Mouse (Mus musculus) CD8-positive naive resting alpha-beta T cell, adult 2 months (primary cell): ENCODE measurements around the gene Ndufb8.

Experiments used
- DNase-seq, 2 experiments: peaks; one replicate each; pipeline ENCODE4 v3.0.0; 2022; ENCODE audit warnings: low read depth in 2 of 2, low spot score in 2 of 2

Gene Ndufb8

DNA sequence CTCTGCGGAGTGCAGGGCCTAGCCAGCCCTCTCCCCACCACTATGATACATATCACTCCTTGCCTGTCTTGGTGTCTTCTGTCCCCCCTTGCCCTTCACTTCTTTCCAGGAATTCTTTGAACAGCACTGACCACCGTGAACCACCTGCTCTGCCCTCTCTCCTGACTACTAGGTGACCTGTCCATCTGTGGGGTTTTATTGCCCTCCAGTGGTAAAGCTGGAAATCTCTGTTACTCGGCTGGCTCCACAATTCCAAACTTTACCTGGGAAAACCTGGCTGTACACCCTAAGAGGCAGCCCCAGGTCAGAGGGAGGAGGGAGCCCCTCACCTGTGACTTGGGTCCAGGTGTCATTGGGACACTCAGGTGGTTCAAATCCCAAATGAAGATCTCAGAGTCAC is 19.9 kb downstream of the Ndufb8 start:
- DNase-seq: no peak

DNA sequence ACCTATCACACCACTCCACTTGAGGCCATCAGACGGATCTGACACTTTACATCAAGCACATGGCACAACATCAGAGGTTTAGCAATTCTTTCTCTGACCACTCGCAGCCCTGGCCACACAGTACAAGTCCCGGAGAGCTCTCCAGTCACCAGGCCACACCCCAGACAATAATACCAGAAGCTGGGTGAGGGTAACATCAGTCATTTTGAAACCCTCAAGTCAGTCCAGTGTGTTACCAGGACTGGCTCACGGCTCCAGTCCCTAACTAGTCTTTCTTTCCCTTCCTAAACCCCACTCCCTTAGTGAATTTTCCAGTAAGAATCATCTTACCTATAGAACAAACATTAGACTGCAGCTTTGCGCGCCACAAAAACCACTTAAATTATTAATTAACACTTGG is 25.2 kb downstream of the Ndufb8 start:
- no peak for DNase-seq

DNA sequence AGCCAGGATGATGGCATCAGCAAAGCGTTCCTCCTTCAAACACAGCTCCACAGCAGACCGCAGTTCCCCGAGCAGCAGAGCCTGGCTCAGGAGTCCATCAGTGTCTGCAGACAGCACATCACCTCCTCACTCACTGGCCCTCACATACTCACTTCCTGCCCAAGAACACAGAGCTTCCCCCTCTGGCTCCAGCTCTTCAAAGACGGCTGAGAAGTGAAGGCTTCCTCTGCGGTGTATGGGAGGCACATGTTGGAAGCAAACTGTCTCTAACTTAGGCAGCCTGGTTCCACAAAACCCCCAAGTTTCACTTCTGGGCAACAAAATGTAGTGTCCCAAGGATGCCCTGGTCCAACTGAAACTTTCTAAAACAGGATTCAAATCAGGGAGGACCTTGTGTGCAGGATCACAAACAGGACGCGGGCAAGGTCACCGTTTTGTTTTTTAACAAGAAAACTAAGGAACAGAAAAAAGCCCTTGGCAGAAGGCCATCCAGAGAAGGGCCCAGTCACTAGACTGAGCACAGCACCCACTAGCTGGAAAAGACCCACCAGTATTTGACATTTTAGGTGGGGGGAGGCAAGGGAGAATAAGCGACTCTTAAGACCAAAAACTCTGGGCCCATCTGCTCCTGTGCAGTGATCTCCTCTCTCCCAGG is 29.6 kb downstream of the Ndufb8 start:
- DNase-seq: no peak

DNA sequence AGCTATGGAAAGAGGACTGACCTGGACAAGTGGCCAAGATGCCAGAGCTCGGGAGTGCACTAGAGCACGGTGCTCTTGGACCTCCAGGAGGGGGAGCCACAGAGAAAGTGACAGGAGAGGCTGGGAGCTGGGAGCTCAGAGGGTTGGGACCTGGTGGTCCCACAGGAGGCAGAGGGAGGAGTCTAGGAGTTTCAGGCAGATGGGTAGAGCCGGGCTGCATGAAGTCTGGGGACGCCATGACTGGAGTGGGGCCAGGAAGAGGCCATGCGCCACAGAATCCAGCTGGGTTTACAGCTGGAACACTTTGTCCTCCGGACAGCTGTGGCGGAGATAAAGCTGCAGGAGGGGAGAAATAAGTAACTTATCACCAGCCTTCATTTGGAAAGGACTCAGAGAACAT is 36.1 kb downstream of the Ndufb8 start:
- no peak for DNase-seq

DNA sequence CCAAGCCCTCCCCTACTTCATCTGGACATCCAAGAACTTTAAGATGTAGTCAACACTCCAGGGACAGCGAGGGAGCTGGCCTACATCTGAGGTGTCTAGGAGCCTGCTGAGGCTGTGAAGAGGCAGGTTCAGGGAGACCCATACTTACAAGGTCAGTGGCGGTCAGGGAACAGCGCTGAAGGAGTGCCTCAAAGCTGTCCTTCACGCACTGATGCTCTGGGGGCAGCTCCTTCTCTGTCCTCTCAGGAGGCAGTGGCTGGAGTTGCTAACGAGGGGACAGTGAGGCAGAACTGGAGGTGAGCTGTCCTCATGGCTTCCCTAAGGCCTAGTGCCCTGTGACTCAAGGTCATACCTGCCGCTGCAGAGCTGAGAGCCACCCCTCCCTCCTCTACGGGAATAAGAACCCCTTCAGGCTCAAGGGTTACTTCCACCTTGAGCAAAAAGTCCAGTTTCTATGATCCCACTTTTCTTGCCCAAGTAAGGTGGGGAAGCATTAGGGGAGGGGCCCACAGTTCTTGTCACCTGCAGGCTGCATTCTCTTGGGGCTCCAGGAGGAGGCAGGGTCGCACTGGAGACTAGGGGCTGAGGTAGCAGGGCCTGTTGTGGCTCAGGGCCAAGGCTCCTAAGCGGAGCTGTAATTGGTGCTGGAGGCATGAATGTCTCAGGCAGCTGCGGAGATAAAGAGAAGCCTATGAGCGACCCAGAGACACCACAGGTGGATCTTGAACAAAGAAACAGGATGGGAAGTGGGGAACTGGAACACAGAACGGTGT is 37.1 kb downstream of the Ndufb8 start:
- no peak for DNase-seq

DNA sequence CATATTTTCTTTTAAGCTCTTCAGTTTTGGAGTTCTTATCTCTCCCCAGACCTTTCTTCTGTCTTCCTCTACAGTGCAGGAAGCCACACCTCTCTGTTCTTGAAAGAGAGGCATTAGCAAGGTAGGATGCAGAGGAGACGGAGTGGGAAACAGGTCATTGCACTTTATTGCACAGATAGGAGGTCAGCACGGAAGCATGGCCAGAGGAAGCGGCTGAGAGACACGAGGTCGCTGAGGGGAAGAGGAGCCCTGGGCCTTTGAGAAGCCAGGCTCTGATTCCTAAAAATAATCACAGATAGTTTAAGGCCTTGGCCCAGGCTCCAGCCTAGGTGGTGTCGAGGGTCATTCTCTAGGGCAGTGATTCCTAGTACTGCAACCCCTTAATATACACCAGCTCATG is 39.5 kb downstream of the Ndufb8 start:
- DNase-seq: no peak

DNA sequence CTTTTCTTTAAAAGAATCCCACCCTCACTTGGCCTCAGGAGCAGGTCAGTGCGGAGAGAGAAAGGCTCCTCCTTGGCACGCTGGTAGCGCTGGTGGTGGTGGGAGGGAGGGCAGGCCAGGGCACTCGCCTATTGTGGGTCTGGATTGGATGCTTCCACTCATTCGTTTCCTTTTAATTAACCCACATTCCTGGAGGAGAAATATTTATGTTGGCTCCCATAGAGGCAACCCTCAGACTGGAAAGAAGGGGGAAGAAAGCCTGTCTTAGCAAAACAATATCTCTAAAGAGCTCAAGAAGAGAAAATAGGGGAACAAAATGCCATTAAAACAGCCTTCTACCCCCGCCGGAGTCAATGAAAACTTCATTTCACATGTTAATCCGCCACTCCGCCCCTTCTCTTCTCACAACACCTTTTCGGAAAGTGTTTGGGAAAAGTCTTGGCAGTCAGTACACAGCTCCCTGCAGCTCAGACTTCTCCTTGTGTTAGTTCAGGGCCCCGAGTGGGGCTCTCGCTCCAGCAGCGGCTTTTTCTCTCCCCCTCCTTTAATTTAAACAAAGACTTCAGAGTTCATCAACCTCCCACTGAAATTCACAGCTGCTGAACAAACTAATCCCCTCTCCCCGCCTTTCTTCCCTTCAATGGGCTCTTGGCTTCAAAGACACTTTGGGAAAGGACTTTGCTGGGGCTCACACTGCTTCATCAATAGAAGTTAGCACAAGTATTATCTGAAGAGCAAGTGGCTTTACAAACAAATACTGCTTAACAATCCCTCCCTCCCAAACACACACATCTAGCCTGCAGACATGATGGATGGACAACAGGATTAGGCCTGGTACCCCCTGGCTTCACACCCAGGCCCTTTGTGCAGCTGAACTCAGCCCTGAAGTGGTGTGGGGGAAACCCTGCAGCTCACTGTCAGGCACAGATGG is 40.5 kb downstream of the Ndufb8 start:
- DNase-seq: no peak

DNA sequence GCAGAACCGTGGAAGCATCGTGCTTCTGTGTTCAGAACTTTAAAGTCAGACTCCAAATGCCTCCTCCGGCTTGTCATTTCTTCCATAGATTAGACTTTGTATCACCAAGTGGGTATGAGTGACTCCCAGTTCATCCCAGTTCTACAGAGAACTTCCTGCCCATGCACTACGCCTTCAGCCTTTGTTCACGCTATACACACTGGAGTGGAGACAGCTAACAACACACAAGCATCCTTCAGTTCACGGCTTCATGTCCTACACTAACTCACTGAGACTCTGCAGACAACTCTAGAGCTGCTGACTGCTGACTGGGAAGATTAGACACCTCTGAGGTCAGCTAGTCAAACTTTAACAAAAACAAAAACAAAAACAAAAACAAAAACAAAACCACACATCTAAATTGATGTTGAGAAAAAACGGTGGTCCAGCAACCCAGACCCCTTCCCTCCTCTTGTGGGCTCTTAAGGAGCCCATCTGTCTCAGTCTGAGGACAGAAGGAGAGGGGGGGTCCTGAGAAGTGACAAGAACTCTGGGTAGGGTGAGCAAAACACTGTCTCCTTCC is 41.2 kb downstream of the Ndufb8 start:
- DNase-seq: no peak

DNA sequence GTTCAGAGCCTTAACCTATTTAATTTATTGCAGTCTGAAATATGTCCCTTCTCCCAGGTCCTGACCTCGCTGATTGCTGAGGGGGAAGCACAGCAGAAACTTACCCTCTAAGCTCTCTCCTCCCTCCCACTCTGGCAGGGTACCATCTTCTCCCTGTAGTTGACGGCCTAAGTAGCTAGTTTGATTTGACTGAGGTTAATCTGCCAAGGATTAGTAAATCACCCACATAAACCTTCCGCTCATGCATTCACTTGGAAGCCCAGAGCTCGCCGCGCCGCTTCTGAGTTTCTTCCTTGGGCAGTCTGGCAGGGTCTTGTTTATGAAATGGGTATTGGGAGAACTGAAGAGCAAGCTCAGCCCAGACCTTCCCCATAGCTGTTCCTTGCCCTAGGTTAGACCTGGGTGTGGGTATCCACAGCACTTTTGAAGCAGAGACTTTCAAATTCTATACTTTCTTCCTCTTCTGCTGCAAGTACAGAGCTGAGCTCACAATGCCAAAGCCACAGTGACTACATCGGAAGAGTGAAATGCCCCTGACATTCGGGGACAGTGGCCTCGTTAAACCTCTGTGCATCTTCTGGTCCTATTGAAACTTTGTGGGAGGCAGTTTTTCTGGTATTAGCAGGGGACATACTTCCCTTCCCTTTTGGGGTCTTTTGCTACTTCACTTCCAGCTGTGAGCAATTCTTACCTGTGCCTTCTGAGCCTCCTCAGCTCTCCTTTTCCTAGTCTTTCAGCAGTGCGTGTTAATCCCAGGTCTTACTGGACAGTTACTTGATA is 42.0 kb downstream of the Ndufb8 start:
- DNase-seq: no peak

DNA sequence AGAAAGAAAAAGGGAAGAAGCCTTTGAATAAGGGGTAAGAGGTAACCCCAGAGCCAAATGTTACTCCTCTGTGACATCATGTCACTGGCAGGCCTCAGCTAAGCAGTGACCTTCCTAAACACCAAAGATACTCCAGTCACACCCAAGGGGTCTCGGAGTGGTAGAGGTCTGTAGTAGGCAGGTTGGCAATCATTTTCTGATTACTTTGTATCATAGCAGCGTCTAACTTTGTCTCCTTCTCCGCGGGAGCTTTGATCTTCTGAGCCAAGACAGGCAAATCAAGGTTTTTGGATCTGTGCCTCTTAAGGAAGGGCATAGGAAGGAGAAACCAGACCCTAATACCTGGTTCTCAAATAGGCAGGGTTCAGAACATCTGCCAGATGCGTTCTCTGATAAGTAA is 42.6 kb downstream of the Ndufb8 start:
- no peak for DNase-seq

DNA sequence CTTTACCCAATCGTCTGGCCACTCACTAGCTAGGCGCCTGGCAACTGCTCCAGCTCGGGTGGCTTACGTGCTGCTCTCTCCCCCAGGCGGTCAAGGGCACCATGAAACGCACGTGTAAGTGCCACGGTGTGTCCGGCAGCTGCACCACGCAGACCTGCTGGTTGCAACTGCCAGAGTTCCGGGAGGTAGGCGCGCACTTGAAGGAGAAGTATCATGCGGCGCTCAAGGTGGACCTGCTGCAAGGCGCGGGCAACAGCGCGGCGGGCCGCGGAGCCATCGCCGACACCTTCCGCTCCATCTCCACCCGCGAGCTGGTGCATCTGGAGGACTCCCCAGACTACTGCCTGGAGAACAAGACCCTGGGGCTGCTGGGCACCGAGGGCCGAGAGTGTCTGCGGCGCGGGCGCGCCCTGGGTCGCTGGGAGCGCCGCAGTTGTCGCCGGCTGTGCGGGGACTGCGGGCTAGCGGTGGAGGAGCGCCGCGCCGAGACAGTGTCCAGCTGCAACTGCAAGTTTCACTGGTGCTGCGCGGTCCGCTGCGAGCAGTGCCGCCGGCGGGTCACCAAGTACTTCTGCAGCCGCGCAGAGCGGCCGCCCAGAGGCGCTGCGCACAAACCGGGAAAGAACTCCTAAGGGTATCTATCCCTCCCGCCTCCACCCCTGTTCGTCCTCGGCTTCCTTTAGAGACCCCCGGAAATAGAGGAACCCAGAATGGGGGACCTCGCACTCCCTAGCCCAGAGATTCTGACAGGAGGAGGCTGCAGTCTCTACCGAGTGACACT is 43.6 kb downstream of the Ndufb8 start:
- no peak for DNase-seq

DNA sequence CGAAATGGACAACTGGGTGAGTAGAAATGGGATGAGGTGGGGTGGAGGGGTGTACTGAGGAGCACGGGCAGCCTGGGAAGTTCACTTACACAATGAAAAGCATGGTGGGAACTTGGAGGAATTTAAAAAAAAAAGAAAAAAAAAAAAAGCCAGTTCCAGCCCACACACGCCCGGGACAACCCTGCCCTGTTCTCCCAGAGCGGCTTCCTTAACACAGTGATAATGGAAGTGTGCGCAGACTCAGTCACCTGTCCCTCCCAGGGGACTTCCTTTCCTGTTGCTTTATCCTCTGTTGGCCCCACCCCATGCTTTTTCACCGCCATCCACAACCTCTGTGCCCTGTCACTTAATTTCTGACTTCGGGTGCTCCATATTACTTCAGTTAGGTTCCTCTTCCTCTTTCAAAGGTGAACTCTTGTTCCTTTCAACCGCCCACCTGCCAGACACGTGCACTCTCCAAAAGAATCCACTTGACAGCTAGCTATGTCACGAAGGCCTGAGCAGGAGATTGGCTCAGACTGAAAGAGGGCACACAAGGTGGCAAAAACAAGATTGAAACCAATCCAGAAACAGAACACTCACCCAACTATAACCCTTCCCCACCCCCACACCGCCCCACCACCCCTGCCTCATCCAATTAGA is 44.6 kb downstream of the Ndufb8 start:
- no peak for DNase-seq

DNA sequence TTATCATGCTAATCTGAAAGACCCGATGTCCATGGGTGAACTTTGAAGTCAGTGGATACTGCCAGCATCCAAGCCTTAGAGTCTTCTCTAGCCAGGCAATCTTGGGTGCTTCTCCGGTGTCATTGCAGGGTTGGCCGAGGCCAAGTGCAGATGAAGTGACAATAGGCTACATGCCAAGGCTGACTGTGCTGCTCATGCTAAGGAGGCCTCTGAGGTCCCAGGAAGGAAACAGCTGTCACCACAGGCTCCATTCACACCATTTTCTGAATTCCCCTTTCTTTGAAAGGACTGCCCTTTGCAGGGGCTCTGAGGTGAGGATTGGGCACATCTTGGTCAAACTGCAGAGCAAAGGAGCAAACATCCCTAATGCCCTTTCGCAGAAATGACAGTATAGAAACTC is 52.5 kb downstream of the Ndufb8 start:
- no peak for DNase-seq

DNA sequence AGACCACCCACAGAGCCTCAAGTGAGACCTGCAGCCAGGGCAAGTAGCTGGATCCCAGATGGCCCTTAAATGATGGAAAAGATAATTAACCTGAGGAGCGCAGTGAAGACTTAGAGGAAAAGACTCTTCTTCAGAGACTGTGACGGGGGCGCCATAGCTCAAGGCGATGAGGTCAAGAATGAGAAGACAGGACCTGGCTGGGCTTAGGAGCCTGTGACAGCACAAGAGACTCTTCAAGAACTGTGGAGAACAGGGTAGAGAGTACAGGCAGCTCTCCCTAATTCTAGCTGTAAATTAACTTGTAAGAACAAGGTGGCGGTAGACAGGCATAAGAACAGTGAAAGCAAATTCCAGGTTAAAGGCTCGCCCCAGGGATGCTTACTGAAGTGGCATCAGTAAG is 53.3 kb downstream of the Ndufb8 start:
- no peak for DNase-seq

DNA sequence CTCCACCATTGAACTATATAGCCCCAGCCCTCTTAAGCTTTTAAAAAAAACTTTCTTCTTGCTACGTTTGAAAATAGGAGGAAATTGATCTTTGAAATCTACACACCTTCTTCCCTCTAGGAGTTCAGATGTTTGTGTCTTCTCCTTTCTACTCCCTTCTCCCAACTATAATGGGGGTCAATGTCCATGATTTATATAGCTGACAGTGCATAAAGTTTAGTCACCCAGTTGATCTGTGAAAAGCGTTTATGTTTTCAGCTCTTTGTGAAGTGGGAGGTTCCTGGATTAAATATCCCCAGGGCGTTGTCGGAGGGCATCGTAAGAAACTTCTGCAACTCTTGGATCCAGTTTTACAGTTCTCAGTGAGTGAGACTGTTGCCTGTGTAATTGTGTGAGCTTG is 55.0 kb downstream of the Ndufb8 start:
- DNase-seq: no peak

DNA sequence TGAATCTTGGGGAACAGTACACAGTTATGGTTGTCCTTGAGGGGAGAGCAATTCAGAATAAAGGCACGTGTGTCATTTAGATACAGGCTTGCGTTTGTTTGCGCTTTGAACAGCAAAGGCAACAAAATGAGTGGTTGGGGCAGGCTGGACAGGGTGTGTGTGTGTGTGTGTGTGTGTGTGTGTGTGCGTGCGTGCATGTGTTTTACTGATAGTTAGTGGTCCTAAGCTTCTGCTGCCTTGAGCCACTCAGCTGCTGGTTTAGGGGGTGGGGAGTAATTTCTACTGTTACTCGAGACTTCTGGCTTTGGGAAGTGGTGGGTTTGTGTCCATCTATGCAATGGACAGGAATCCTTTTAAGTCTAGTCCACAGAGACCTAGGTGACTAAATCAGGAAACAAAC is 56.3 kb downstream of the Ndufb8 start:
- DNase-seq: no peak
